14 mouse cellular contexts compared by ENCODE assay signal in the genomic region with DNA sequence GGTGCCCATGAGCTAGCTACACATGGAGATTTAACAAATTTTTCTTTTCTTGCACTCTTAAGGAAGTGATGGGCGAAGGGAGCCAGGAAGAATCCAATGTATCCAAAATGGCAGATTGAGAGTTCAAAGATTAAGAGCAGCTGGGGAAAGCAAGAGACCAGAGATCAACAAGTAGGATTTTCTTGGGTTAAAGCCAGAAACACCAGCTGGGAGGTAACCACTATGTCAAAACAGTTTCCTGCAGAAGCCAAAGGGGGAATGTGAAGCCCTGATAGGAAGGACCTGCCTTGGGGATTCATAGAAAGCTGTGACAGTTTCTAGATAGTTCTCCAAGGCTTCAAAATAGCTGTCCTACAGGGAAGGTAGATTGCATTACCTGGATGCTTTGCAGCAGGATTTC.
DNase-seq lines count a peak whose midpoint lies in the region; ATAC-seq and TF ChIP-seq lines count a peak whose summit lies in the region.
"Had no signal": no experiment of that assay in that cellular context is flagged by ENCODE, and none has a peak within 500 bp of the region (broad histone marks: within the 10 kb centered on the region; RNA-seq: fewer than 3 reads in every experiment).

No protein-coding gene starts in this region.

- intact Hi-C loops in heart, postnatal 25 days (cut with DNase I): no loop called here
- intact Hi-C loops in heart, postnatal 10 days (cut with DNase I): no loop called here

- peak; percentile 71 to 78 for DNase-seq in heart, adult 18-20 months
- no peak for DNase-seq in heart, postnatal 25 days (ENCODE audit: low spot score)
- peak; percentile 72 for DNase-seq in limb, embryonic 14.5 days (ENCODE audit: low spot score)
- DNase-seq in limb, embryonic 10.5 days (ENCODE audit: low spot score): no peak
- DNase-seq in heart, postnatal 10 days: peak; percentile 70 to 74
- DNase-seq in lung, postnatal 25 days (ENCODE audit: low spot score): peak; percentile 62
- DNase-seq in layer of hippocampus, adult 11-12 months (ENCODE audit: low spot score): no peak
- DNase-seq: adrenal gland, adult 8-10 months; thymus, postnatal 36 days had no signal

- no peaks in the 10 kb centered on the region for H3K27me3 ChIP-seq in limb, embryonic 14.5 days (ENCODE audit: control insufficient read depth, insufficient read depth, low read length)
- H3K27me3 ChIP-seq in limb, embryonic 10.5 days (ENCODE audit: low read depth, poor library complexity, severe bottlenecking): no peaks in the 10 kb centered on the region
- H3K27me3 ChIP-seq: midbrain, embryonic 12.5 days; neural tube, embryonic 12.5 days; Patski had no signal

- H3K4me3 ChIP-seq in limb, embryonic 14.5 days (replicated peaks; ENCODE audit: low read length): no peak overlapping the region
- H3K4me3 ChIP-seq in limb, embryonic 10.5 days: no peak overlapping the region
- H3K4me3 ChIP-seq: midbrain, embryonic 12.5 days; neural tube, embryonic 12.5 days had no signal

- ATAC-seq in limb, embryonic 14.5 days (ENCODE audit: low FRiP score, low read depth): no peak
- ATAC-seq in megakaryocyte-erythroid progenitor cell, adult 5-6 weeks (replicated peaks; ENCODE audit: low FRiP score, low TSS enrichment, poor library complexity, severe bottlenecking): no peak
- ATAC-seq: Patski had no signal

- 100% methylated on average over 1 of the region's 1 CpGs for WGBS in limb, embryonic 14.5 days
- WGBS in limb, embryonic 10.5 days: 84% methylated on average over 1 of the region's 1 CpGs

- H3K27ac ChIP-seq in limb, embryonic 14.5 days (replicated peaks; ENCODE audit: low read depth, low read length): no peak overlapping the region
- no peak overlapping the region for H3K27ac ChIP-seq in limb, embryonic 10.5 days
- H3K27ac ChIP-seq: liver, embryonic 14.5 days; midbrain, embryonic 12.5 days; neural tube, embryonic 12.5 days had no signal

- no peaks in the 10 kb centered on the region for H3K9me3 ChIP-seq in limb, embryonic 14.5 days (ENCODE audit: control insufficient read depth, low read length)
- no peaks in the 10 kb centered on the region for H3K9me3 ChIP-seq in limb, embryonic 10.5 days (replicated peaks)
- H3K9me3 ChIP-seq: midbrain, embryonic 12.5 days; neural tube, embryonic 12.5 days had no signal

- no peaks in the 10 kb centered on the region for H3K36me3 ChIP-seq in limb, embryonic 14.5 days (ENCODE audit: control insufficient read depth, insufficient read depth, low read length)
- no peaks in the 10 kb centered on the region for H3K36me3 ChIP-seq in limb, embryonic 10.5 days
- H3K36me3 ChIP-seq: midbrain, embryonic 12.5 days; neural tube, embryonic 12.5 days had no signal

- H3K9ac ChIP-seq in limb, embryonic 14.5 days (ENCODE audit: low read depth, low read length, severe bottlenecking): no peak overlapping the region
- H3K9ac ChIP-seq: liver, embryonic 14.5 days; midbrain, embryonic 12.5 days; neural tube, embryonic 12.5 days had no signal

- no peak overlapping the region for H3K4me2 ChIP-seq in limb, embryonic 14.5 days (replicated peaks; ENCODE audit: low read depth, low read length, severe bottlenecking)
- H3K4me2 ChIP-seq: midbrain, embryonic 12.5 days; neural tube, embryonic 12.5 days had no signal

- H3K4me1 ChIP-seq in limb, embryonic 14.5 days (ENCODE audit: control insufficient read depth, insufficient read depth, low read length): no peaks in the 10 kb centered on the region
- 0 out of 2 replicates have a peak, but pooled peaks cover 4% of the 10 kb centered on the region for H3K4me1 ChIP-seq in limb, embryonic 10.5 days

- no peak for TF ChIP-seq POLR2A in limb, embryonic 14.5 days (IDR thresholded peaks at IDR 0.05; ENCODE audit: borderline replicate concordance, extremely low read depth, insufficient read depth, insufficient read length)

Comparison
In these comparisons a context has a peak if more than half of its experiments do, and no peak if none do; other contexts are left out.
1. DNase-seq: peak in heart, adult 18-20 months (2 of 2), limb, embryonic 14.5 days (single experiment), heart, postnatal 10 days (2 of 2) and lung, postnatal 25 days (single experiment); none in heart, postnatal 25 days (single experiment), limb, embryonic 10.5 days (single experiment) and layer of hippocampus, adult 11-12 months (single experiment).